Mouse (Mus musculus) adrenal gland, postnatal 36 days (tissue): ENCODE measurements around the gene Hras. TPM values are rescaled to one million over a fixed set of nuclear protein-coding genes. Genes with fewer than 3 reads are reported as not detected.

Experiments
- microRNA-seq: library from miRNA; unstranded; fragments of <30 nt; microRNA quantifications from one replicate; pipeline ENCODE4 v1.2.0, GENCODE M21; 2021
- total RNA-seq, 2 experiments: library from RNA; stranded (reverse); gene quantifications; 2 replicates each; pipeline ENCODE4 v1.2.3; 2021

The Hras gene
- total RNA-seq, 2 experiments from 2014 or later = 89.1 to 93.9 TPM

Small RNA genes within 50 kb of the gene (microRNA-seq; reads per million reads assigned to microRNA genes)
- 297 reads per million, percentile 65 among the genes with 10 or more reads in this experiment for gene Mir210

Other genes with a start within 250 kb of the Hras start
- gene Ifitm5, start 243.7 kb downstream of the Hras start, total RNA-seq = 1 to 10 TPM in 1 of 2 experiments, under 1 TPM in 1; 0.63 to 1.7 TPM
- not detected for gene Gm45717, start 238.1 kb downstream of the Hras start, total RNA-seq
- gene Ifitm2, start 238.0 kb downstream of the Hras start, total RNA-seq = 100 to 1,000 TPM; 430 to 633 TPM
- 1 to 10 TPM; 5.5 to 7.3 TPM for gene Ifitm1, start 226.8 kb downstream of the Hras start, total RNA-seq
- 100 to 1,000 TPM; 135 to 191 TPM for gene Ifitm3, start 183.2 kb downstream of the Hras start, total RNA-seq
- gene Ifitm6, start 176.1 kb downstream of the Hras start, total RNA-seq = under 1 TPM in 1 of 2 experiments, not detected in 1; 0.99 TPM
- not detected for gene Gm17387, start 164.9 kb downstream of the Hras start, total RNA-seq
- under 1 TPM; 0.83 to 0.95 TPM for gene B4galnt4, start 132.9 kb downstream of the Hras start, total RNA-seq
- 1 to 10 TPM; 1.4 to 1.5 TPM for gene Pkp3, start 115.8 kb downstream of the Hras start, total RNA-seq
- gene Sigirr, start 93.4 kb downstream of the Hras start, total RNA-seq = 1 to 10 TPM; 2.4 to 4.3 TPM
- gene Ano9, start 76.2 kb downstream of the Hras start, total RNA-seq = under 1 TPM; 0.30 TPM
- gene Ptdss2, start 71.6 kb downstream of the Hras start, total RNA-seq = 10 to 100 TPM; 41.8 to 42.9 TPM
- 100 to 1,000 TPM; 265 to 371 TPM for gene Rnh1, start 21.1 kb downstream of the Hras start, total RNA-seq
- gene Lrrc56, start 152 bp upstream of the Hras start, total RNA-seq = 1 to 10 TPM; 4.7 to 8.8 TPM
- gene Lmntd2, start 20.1 kb upstream of the Hras start, total RNA-seq = under 1 TPM; 0.13 TPM
- gene Rassf7, start 21.9 kb upstream of the Hras start, total RNA-seq = 1 to 10 TPM; 3.6 to 4.1 TPM
- 10 to 100 TPM; 70.5 to 89.3 TPM for gene Phrf1, start 34.8 kb upstream of the Hras start, total RNA-seq
- gene Irf7, start 72.5 kb upstream of the Hras start, total RNA-seq = 10 to 100 TPM; 13.5 to 14.9 TPM
- 10 to 100 TPM in 1 of 2 experiments, 1 to 10 TPM in 1; 3.3 to 17.3 TPM for gene Cdhr5, start 82.8 kb upstream of the Hras start, total RNA-seq
- gene Sct, start 85.1 kb upstream of the Hras start, total RNA-seq = 1 to 10 TPM in 1 of 2 experiments, under 1 TPM in 1; 0.63 to 1.2 TPM
- gene Drd4, start 98.0 kb upstream of the Hras start, total RNA-seq = under 1 TPM in 1 of 2 experiments, not detected in 1; 0.56 TPM
- gene Deaf1, start 133.7 kb upstream of the Hras start, total RNA-seq = 10 to 100 TPM; 25.8 to 37.5 TPM
- 10 to 100 TPM; 23.9 to 27.1 TPM for gene Tmem80, start 133.7 kb upstream of the Hras start, total RNA-seq
- 1 to 10 TPM; 1.8 to 3.2 TPM for gene Eps8l2, start 144.9 kb upstream of the Hras start, total RNA-seq
- 100 to 1,000 TPM; 707 to 724 TPM for gene Taldo1, start 198.2 kb upstream of the Hras start, total RNA-seq
- 10 to 100 TPM; 24.9 to 46.7 TPM for gene Gatd1, start 220.1 kb upstream of the Hras start, total RNA-seq
- 1 to 10 TPM in 1 of 2 experiments, under 1 TPM in 1; 0.70 to 1.3 TPM for gene Cend1, start 235.5 kb upstream of the Hras start, total RNA-seq
- gene Slc25a22, start 243.9 kb upstream of the Hras start, total RNA-seq = 100 to 1,000 TPM; 110 to 120 TPM